Mouse (Mus musculus) layer of hippocampus, adult 2 months (tissue): Measurements from ENCODE around the gene Otulin. TPM values are rescaled to one million over a fixed set of nuclear protein-coding genes. Genes with fewer than 3 reads are reported as not detected.
A peak's percentile ranks its signal among the peaks of the same experiment; 100 is the strongest.

Source experiments
- DNase-seq, 2 experiments: peaks; one replicate each; pipeline ENCODE4 v3.0.0; 2022; ENCODE audit warnings: low spot score in 2 of 2
- H3K27ac ChIP-seq: fragments of 200-600 bp; 2 replicates; pipeline ENCODE4 v1.8.1; 2022
- H3K4me3 ChIP-seq: fragments of 200-600 bp; 2 replicates; pipeline ENCODE4 v1.8.1; 2022; ENCODE audit warnings: mild to moderate bottlenecking
- CTCF ChIP-seq: fragments of 200-600 bp; conservative IDR thresholded peaks from 2 replicates; pipeline ENCODE4 v1.8.1; 2022; ENCODE audit warnings: antibody characterized with exemption, mild to moderate bottlenecking, moderate library complexity
- total RNA-seq, 2 experiments: library from RNA; stranded (reverse); gene quantifications; 2 replicates each; pipeline ENCODE4 v1.2.3; 2021

Otulin gene
- total RNA-seq, 2 experiments from 2014 or later, result 19.4 to 23.1 TPM

DNA sequence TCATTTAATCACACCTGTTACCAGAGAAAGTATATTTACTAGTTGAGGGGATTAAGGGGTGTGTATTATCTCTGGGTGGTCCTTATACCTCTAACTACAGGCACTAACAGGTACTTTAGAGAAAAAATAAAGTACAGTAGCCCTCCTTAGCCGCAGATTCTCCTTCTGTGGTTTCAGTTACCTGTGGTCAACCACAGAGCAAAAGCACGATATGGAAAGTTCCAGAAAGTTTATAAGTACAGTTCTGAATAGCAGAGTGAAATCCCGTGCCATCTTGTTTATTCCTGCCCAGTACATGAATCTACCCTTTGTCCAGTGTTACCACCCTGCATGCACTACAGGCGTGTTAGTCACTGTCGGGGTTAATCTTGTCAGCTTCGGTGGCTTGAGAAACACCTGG is 51.6 kb downstream of the Otulin start:
- Histone ChIP-seq H3K27ac (peak overlapping the region; percentile 86; the same call in 1 of the 2 replicates), H3K4me3 (no peak overlapping the region)
- no peak for DNase-seq
- no peak for TF ChIP-seq CTCF

DNA sequence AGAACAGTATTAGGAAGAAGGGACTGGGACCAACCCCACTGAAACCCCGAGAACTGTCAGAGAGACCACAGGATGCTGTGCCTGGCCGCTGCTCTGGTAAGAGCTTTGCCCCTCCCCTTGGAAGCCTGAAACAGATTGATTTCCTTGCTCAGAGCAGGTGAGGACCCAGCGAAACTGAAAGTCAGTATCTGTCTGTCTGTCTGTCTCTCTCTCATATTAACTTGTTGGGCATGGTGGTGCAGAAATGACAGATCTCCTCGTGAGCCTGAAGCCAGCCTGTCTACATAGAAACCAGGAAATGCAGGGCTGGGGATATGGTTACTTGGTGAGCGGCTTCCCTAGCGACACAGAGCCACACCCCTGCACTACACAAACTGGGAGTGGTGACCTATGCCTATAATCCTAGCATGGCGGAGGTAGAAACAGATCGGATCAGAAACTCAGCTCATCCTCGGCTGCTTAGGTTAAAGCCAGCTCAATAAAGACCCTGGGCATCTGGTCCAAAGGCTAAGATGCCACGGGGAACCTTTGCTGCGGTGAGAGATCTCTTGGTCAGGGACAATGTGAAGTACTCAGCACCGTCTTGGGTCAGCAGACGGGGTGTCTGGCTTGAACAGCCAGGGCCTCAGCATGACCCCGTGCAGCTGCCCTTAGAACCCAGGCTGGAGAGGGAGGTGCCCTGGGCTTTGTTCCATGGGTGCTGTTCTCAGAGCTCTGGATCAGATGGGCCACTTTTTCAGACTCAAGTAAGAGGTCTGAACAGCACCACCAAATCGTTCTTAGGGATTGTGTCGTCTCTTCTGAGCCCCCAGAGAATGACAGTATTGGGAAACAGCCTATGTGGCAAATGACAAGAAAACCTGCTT is 52.3 kb downstream of the Otulin start:
- no peak for TF ChIP-seq CTCF

DNA sequence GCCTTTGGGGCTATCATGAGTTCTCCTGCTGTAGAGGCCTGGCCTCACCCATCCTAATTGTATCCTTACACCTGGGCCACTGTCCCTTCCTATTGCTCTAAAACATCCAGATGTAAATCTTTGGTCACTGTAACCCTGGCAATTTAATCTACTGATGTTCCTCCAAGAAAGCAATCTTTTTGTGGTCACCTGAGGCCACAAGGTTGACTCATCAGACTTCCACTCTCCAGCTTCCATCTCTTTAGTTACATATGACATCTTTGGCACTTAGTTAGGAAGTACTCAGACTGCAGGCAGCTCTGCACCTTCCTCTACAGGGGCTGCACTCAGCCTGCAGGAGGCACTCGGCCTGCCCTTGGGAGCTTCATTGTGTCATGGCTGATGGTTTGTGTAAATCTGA is 53.6 kb downstream of the Otulin start:
- DNase-seq, result no peak
- Histone ChIP-seq H3K4me3 (no peak overlapping the region), H3K27ac (peak overlapping the region; percentile 86)
- TF ChIP-seq CTCF, result no peak

More for the DNA sequence above, 52.3 kb downstream of the Otulin start:
- no peak overlapping the region for H3K4me3 ChIP-seq
- DNase-seq, result no peak
- peak overlapping the region; percentile 86 for H3K27ac ChIP-seq

DNA sequence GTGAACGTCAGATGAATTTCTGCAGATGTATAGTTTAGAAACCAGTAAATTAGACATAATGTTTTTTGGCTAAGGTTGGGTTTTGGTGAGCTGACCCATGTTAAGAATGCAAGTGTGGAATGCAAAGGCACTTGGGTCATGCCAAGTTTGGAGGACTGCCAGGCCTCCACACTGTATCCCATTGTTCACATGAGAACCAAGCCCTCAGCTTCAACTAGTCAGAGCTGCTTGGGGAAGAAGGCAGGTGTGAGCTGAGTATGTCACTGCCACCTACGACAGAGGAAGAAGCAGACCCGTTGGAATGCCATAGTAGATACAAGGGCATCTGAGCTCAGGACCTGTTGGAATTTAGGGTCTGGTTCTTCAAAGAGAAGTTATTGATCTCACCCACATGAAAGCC is 54.6 kb downstream of the Otulin start:
- Histone ChIP-seq H3K27ac (peak overlapping the region; percentile 86), H3K4me3 (no peak overlapping the region)
- TF ChIP-seq CTCF, result no peak
- no peak for DNase-seq

DNA sequence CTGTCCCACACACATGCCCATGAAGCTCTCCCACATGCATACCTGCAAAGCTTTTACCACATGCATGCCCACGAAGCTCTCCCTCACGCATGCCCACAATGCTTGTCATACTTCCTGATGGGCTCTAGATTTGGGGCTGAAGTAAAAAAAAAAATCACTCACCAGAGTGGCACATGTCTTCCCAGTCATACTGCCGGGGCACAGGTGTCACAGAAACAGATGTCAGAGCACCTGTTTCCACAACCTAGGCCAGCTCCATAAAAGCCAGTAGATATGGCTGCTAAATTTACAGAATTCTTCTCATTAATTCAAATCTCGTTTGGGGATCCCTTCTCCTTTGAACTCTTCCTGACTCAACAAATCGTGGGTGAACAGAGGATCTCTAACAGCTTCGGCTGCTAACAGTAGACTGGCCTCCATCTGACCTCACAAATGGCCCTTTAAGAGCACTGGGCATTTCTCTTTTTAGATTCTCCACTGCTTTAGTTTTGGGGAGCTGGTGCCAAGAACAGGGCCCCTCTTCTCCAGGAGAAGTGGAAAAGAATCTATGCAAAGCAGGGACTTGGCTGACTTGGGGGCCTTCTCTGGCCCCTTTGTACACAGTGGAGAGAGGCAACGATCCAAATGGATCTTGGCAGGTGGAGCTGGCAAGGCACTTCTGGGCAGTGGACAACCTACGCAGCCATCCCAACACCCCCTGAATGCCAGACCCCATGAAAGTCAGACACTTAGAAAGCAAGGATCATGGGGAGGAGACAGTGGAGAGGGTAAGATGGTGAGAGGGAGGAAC is 55.3 kb downstream of the Otulin start:
- no peak for DNase-seq
- H3K27ac ChIP-seq, result peak overlapping the region; percentile 86
- no peak for TF ChIP-seq CTCF
- no peak overlapping the region for H3K4me3 ChIP-seq

DNA sequence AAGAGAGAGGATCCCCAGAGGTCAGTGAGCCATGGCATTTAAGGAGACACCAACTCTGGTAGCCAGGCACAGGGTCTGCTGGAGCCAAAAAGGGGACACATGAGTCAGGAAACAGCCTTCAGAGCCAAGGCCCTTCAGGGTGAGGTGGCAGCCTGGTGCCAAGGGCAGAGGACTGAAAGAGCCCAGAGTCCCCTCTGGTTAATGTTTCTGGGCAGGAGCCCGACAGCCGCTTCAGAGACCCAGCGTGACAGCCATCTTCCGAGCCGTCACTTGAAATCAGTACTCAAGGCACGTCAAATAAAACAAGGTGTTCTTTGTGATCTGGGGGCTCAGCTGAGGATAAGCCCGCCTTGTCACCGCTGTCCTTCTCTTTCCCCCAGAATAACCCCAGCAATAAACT is 59.3 kb downstream of the Otulin start:
- Histone ChIP-seq H3K27ac (peak overlapping the region; percentile 72), H3K4me3 (no peak overlapping the region)
- TF ChIP-seq CTCF, result no peak
- peak in 1 of 2 experiments; percentile 48 for DNase-seq

DNA sequence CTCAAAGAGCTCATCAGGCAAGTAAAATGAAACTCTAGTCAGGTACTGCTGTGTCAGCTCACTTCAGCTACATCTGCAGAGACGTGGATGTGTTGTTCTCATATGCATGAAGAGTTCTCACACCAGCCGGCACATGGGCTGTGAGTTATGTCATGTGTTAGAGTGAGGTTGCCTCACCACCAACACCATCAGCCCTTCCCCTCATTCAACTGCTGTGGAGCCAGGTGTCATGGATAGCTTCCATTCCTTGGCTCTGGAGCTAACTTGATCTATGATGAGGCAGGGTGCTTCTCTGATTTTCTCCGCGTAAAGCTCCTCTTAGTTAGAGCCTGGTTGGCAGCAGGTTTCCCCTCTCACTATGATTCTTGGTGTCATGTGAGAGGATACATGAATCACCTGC is 60.1 kb downstream of the Otulin start:
- Histone ChIP-seq H3K27ac (peak overlapping the region; percentile 72; the same call in 1 of the 2 replicates), H3K4me3 (no peak overlapping the region)
- DNase-seq, result no peak
- no peak for TF ChIP-seq CTCF

DNA sequence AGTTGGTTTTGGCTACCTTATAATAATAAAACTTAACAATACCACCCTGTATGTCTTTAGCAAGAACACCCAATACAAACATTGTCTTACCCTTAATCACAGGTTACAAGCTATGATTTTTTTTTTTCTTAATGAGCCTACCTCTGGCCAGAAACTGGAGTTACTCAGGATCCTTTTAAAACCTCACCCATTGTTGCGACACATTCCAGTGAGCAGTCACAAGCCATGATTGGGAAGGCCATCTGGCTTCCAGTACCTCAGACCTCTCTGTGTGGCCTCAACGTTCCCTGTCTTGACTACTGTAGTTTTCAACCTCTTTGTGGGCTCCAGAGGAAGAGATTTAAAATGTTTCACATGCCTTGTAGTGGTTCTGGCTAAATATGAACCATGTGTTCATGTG is 60.6 kb downstream of the Otulin start:
- Histone ChIP-seq H3K27ac (no peak overlapping the region; the same call in 1 of the 2 replicates), H3K4me3 (no peak overlapping the region)
- no peak for TF ChIP-seq CTCF
- no peak for DNase-seq

DNA sequence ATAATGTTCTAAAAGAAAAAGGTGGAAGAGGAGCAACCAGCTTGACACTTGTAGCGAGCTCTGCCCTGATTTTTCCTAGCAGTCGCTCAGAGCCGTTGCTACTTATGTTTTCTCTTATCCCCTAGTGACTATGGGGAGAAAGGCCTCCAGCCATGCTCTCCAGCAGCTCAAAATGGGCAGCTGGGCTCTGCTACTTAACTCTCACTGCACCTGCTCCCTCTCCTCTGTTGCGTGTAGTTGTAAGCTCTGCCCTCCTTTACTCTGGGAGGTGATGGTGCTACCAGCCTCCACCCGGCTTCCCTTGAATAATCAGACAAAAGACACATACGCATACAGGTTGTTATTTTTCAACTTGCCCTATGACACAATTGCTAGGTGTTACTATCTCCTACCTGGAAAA is 62.1 kb downstream of the Otulin start:
- TF ChIP-seq CTCF, result no peak
- no peak overlapping the region for H3K4me3 ChIP-seq
- H3K27ac ChIP-seq, result peak overlapping the region; percentile 56; the same call in 1 of the 2 replicates
- no peak for DNase-seq

DNA sequence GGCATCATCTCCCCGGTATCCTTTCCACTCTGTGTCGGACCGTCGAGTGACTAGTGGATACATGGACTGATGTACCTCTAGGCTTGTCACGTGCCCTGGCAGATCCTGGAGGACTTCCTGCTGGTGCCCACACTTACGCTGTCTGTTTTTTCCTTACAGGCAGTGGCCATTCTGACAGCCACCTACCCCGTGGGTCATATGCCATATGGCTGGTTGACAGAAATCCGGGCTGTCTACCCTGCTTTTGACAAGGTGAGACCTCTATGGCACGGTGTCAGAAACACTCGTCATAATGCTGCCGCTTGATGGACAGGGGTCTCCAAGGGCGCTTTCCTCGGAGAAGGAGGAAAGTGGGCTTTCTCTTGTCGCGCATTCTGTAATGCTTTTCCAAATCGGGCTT is 63.1 kb downstream of the Otulin start:
- no peak for TF ChIP-seq CTCF
- Histone ChIP-seq H3K27ac (peak overlapping the region; percentile 51; the same call in 1 of the 2 replicates), H3K4me3 (no peak overlapping the region)
- DNase-seq, result no peak

DNA sequence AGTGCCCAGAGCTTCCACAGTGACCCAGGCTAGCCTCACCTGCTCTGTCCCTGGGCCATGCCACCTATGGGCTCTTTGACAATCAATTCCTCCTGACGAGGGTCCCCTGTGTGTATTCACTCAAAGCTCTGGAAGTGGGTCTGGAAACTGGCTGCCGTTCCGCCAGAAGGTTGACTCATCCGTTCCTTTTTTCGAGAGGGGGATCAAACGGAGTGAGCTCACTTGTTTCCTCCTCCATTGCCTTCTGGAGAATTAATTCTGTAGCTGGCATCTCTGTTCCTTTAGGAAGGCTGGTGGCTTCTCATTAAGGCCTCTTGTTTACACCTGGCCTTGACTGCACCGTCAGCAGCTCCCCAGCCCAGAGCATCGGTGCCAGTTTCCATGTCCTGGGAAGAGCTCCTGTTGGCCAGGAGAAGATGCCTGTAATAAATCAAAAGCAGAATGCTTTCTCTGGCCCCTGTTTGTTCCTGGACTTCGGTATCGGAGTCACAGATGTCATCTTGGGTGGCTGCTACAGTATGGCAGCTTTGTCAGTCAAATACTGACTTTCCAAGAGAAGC is 64.8 kb downstream of the Otulin start:
- peak; percentile 41 to 65 for DNase-seq
- Histone ChIP-seq H3K27ac (peak overlapping the region; percentile 83), H3K4me3 (no peak overlapping the region)
- TF ChIP-seq CTCF, result no peak

DNA sequence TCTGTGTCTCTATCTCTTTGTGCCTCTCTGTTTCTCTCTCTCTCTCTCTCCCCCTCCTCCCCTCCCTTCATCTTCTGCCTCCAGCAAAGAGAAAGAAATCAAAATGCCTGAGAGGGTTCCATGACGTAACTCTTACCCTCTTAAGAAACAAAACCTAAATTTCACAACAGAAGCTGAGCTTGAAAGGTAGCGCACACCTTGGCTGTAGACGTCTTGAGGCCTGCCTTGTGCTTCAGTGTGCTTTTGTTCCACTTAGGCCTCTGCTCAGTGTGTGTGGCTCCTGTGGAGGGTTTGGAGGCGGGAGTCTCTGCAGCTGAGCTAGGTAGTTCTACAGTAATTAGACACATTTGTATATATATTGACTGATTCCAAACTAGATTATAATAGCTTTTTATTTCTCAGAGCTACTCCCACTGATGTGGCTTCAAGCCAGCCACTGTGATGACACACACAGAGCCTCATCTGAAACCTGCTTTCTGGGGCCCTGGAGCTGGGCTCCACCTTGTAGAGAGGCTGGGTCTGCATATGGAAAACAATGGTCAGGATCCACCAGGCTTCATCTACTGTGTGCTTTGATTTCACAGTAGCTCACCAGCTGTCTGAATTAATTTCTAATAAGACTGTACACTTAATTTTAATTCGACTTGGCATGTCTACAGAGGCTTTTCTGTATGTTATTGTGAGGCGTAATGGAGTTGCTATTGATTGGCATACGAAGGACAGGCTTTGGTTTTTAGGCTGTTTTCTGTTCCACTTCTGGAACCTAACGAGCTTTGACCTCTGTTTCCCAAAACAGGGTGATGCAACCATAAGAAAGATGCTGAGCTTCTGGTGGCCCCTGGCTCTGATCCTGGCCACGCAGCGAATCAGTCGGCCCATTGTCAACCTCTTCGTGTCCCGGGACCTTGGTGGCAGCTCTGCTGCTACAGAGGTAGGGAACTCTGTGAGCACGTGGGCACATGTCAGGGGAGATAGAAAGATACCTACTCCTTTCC is 66.1 kb downstream of the Otulin start:
- Histone ChIP-seq H3K4me3 (no peak overlapping the region), H3K27ac (peak overlapping the region; percentile 83)
- DNase-seq, result peak; percentile 70 to 75
- no peak for TF ChIP-seq CTCF
